Mouse (Mus musculus): ENCODE results near the gene Med13.
"Not testable (repeated sequence)": the region's sequence is repeated elsewhere in the genome, so short reads cannot be mapped to it uniquely, and the experiment has no call there.

Med13 gene

GRCm38 (mm10) chr11:86310280-86310679 lies 47.1 kb downstream of the Med13 start:
- no peak for DNase-seq (ENCODE audit: low read depth, low spot score)

DNA sequence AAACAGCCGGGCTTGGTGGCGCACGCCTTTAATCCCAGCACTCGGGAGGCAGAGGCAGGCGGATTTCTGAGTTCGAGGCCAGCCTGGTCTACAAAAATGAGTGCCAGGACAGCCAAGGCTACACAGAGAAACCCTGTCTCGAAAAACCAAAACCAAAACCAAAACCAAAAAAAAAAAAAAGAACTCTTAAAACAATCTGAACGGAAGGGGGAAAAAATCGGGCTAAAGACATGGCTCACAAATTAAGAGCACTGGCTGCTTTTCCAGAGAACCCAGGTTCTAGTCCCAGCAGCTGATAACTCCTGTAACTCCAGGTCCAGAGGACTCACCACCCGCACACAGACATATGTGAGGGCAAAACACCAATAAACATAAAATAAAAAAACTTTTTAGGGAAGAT lies 65.2 kb downstream of the Med13 start:
- DNase-seq (ENCODE audit: low read depth, low spot score): not testable (repeated sequence)

- DNase-seq (ENCODE audit: low read depth, low spot score): no peak
These were observed 65.7 kb downstream of the Med13 start for GRCm38 (mm10) chr11:86291714-86292113.

DNA sequence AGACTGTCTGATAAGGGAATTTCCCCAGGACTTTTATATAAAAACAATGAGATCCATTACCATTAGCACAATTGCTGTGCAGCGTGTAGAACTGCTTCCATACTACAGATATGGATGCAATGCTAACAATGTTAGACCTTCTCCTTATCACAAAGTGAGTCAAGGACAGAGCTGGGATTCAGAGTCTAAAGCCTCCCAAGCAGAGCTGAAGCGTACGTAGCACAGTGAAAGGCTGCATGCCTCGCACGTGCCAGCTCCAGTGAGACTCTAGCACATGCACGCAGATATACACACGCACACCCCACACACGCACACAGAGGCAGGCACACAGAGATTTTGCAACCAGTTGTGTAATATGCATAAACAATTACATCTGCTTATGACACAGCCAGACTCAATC lies 71.7 kb downstream of the Med13 start:
- no peak for DNase-seq (ENCODE audit: low read depth, low spot score)

DNA sequence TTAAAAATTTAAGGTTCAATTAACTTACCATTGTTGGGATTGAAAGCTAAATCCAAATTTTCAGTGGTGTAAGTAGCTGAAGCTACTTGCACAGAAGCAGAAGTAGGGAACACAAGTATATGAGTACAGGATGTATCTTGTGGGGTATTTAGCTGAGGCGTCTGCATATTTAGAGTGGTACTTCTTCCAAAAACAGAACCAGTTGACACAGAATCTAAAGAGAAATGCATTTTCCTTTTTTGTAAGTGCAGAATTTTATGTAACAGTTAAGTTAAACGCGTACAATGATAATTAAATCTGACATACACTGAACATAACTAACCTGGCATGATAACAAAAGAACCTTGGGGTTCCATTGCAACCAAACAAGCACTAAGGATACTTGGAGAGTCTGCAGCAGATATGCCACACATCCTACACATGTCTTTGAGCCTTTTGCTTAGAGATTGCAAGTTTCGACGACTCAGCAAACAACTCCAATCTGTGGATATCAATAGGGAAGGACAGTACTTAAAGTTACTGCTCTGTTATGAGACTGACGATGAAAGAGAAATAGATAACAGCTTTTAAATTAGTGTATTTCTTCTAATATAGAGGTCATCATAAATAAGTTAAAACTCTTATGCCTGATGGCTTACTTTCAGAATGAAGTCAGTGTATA lies 78.8 kb downstream of the Med13 start:
- DNase-seq (ENCODE audit: low read depth, low spot score): no peak

- DNase-seq (ENCODE audit: low read depth, low spot score): peak; percentile 93
These were observed 99.8 kb downstream of the Med13 start, which contains the start of gene Ints2 for GRCm38 (mm10) chr11:86257460-86258076. Ints2 (minus strand) TSS chr11:86257575.

GRCm38 (mm10) chr11:86257054-86257453 lies 100.3 kb downstream of the Med13 start:
- DNase-seq (ENCODE audit: low read depth, low spot score): peak; percentile 4

DNA sequence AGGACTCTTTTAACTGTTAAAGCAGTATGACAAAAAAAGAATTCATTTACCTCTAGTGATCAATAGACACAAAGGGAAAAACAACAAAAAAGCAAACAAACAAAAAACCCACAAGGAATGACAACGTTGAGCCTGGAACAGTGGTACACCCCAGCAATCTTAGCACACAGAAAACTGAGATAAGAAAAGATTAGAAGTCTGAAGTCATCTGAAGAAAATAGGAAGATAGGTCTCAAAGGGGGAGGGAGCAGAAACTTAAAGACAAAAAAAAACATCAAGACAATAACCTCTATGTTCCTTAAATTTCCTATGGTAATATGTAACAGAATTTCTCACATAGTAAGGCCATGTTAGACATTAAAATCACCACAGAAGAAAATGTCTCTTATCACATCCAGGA lies 104.1 kb downstream of the Med13 start:
- no peak for DNase-seq (ENCODE audit: low read depth, low spot score)

- DNase-seq (ENCODE audit: low read depth, low spot score): no peak
These were observed 125.0 kb downstream of the Med13 start for GRCm38 (mm10) chr11:86232446-86232845.

- no peak for DNase-seq (ENCODE audit: low read depth, low spot score)
These were observed 125.5 kb downstream of the Med13 start for GRCm38 (mm10) chr11:86231781-86232350.

- DNase-seq (ENCODE audit: low read depth, low spot score): no peak
These were observed 130.7 kb downstream of the Med13 start for GRCm38 (mm10) chr11:86226646-86227180.

GRCm38 (mm10) chr11:86225761-86226160 lies 131.6 kb downstream of the Med13 start:
- DNase-seq (ENCODE audit: low read depth, low spot score): no peak

Measured in forelimb bud, embryonic 11.5 days (tissue).